Mouse (Mus musculus) heart, postnatal 0 days (tissue): Measurements from ENCODE around the gene Bbs9.

Experiments
- CTCF ChIP-seq: IDR thresholded peaks from 2 replicates; pipeline ENCODE4 v1.5.1; 2016; ENCODE audit warnings: antibody characterized with exemption, control low read depth, low read depth
- EP300 ChIP-seq: IDR thresholded peaks from 2 replicates; pipeline ENCODE4 v1.6.1; 2016; ENCODE audit warnings: antibody characterized with exemption, low read depth

GRCm38 (mm10) chr9:22788423-22788822 lies 312.9 kb downstream of the Bbs9 start:
- no peak for TF ChIP-seq CTCF
- TF ChIP-seq EP300 = no peak
